Mouse (Mus musculus) natural killer cell, adult 2 months (primary cell): ENCODE measurements around the gene Golgb1.

Source experiments
- DNase-seq, 2 experiments: peaks; one replicate each; pipeline ENCODE4 v3.0.0; 2022; ENCODE audit warnings: low spot score in 2 of 2

Golgb1 gene

DNA sequence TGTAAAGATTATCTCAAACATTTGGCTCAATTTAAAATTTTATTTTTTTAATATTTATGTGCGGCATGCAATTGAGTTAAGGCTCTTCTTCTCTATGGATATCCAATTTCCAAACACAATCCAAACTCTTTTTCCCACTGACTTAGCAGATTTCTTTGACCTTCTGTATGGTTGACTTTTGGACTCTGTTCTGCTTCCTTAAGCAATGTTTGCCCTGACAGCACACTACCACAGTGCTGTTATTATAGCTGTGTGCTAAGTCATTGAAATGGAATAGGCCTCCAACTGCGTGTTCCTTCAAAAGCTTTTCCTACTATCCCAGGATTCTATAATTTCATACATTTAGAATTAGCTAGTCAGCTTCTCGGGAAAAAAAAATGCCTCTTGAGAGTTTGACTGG is 68.7 kb downstream of the Golgb1 start:
- no peak for DNase-seq

- DNase-seq = no peak
Observed at GRCm38 (mm10) chr16:36944895-36945424, 70.0 kb downstream of the Golgb1 start.

DNA sequence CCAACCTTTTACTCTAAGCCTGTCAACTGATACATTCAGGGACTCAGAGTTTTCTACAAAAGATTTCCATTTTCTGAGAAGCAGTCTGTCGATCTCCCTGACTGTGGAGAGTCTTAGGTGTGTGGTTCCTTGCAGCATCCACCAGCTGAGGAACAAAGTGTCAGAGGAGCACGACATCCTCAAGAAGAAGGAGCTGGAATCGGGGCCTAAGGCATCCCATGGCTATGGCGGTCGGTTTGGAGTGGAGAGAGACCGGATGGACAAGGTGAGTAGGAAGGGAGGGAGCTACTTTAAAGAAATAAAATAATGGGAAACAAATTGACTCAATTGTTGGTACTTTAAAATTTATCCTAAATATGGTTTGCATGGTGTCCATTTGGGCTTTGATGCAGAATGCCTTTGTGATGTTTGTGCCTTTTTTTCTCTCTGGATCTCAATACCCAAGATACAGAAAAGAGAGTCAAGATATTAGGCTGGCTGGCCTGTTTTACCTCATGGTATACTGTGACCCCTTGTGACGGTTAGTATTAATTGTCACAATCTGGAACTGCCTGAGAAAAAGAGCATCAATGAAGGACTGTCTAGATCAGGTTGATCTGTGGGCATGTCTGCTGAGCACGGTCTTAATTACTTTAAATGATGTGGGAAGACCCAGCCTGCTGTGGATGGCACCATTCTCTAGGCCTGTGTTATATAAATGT is 71.7 kb downstream of the Golgb1 start:
- no peak for DNase-seq

DNA sequence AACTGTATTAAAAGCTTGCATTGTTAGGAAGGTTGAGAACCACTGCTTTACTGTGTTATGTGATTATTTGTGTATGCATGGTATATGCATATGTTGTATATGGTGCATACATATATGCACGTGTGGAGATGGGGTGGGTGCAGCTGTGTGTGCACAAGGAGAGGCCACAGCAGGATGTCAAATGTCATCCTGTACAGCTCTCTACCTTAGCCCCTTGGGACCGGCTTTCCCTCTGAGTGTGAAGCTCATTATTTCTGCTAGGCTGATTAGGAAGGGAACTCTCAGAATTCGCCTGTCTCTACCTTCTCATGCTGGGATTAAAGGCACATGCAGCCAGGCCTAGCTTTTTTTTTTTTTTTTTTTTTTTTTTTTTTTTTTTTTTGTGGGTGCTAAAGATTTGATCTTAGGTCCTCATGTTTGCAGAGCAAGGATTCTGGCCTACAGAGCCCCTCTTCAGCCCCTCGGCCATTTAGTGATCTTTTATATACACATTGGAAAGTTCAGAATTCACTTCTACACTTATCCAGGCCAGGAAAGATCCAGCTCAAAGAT is 72.8 kb downstream of the Golgb1 start:
- no peak for DNase-seq

DNA sequence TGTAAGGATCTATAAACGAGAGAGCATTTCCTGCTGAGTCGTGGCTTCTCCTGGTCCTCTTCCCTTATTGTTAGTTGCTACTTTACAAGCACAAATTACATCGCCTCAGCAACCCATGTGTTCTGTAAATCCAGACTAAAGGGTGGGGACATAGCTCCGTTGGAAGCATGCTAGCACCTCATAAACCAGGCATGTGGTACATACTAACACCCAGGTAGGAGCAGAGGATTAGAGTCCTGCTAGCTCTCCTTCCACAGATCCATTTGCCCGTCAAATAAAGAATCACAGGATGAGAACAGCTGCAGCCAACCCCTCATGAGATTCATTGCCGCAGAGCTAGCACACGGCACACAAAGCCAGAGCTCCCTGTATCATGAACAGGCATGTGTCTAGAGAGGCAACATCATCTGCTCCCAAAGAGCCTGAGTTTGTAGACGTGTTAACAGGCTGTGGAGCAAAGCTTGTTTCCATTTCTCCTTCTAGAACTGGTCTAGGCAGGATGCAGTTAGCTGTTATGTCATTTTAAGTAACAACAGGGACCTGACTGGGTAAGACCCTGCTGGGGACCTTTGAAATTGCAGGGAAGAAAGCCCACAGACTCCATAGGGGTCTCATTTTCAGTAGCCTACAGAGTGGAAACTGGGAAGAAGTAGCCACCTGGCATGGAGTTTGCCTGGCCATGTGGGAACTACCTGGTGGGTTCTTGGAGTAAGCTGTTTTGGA is 74.8 kb downstream of the Golgb1 start:
- no peak for DNase-seq

DNA sequence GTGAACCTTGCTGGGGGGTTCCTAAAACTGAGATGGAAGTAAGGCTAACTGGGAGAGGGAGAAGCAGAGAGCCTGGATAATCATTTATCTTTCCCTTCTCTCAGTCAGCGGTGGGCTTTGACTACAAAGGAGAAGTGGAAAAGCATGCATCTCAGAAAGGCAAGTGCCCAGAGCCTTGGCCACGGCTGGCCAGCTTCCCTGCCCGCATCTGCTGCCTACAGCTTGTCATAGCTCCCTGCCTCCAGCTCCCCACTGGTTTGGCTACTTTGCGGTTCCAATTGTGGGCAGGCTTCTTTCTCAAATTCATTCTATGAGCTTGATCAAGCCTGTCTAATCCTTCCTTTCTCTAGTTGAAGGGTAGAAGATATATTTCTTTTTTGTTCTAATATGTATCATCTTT is 76.1 kb downstream of the Golgb1 start:
- DNase-seq = no peak

GRCm38 (mm10) chr16:36955106-36955505 is 80.2 kb downstream of the Golgb1 start:
- no peak for DNase-seq

GRCm38 (mm10) chr16:36963415-36963814 is 88.5 kb downstream of the Golgb1 start:
- DNase-seq = no peak

DNA sequence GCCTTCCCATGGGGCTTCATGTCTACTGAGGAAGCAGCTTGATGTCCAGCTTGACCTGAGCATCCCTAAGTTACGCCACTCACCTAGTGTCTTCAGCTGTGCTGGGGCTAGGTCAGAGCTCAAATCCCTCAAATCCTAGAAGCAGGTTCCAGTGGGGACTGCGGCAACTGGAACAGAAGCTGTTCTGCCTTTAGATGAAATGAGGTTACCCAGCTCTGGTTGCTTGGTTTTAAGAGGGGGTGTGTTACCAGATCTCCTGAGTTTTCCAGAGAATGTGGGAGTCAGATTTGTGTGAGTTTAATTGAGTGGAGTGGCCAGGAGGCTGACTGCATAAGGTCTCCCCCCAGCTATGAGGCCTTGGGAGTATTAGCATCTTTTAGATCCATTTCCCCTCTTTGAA is 104.2 kb downstream of the Golgb1 start:
- DNase-seq = no peak
